Mouse (Mus musculus) kidney, postnatal 0 days (tissue): ENCODE data around the gene Adamts1. TPM values are rescaled to one million over a fixed set of nuclear protein-coding genes. Genes with fewer than 3 reads are reported as not detected.

Experiments
- ATAC-seq: fragments of 200-750 bp; cut with Nextera tagmentation; replicated peaks from 2 replicates; pipeline ENCODE4 v1.8.0; 2017; ENCODE audit warnings: low read depth, moderate number of reproducible peaks, moderate TSS enrichment, moderate library complexity; ENCODE audit not compliant: low FRiP score
- DNase-seq: peaks from one replicate; pipeline ENCODE4 v3.0.0-alpha.2; 2016; ENCODE audit warnings: low spot score
- H3K27ac ChIP-seq: fragments of 300-500 bp; sonication (generic); 2 replicates; pipeline ENCODE4 v1.5.1; 2014; ENCODE audit warnings: mild to moderate bottlenecking
- H3K27me3 ChIP-seq: fragments of 300-500 bp; sonication (generic); 2 replicates; pipeline ENCODE4 v1.6.1; 2014; ENCODE audit warnings: low read length, mixed read lengths; ENCODE audit not compliant: insufficient read depth
- H3K36me3 ChIP-seq: fragments of 300-500 bp; sonication (generic); 2 replicates; pipeline ENCODE4 v1.6.1; 2014; ENCODE audit warnings: low read length, mixed read lengths; ENCODE audit not compliant: insufficient read depth
- H3K4me1 ChIP-seq: fragments of 300-500 bp; sonication (generic); replicated peaks from 2 replicates; pipeline ENCODE4 v1.6.1; 2014; ENCODE audit warnings: antibody characterized with exemption, low read length, mixed read lengths; ENCODE audit not compliant: insufficient read depth
- H3K4me2 ChIP-seq: fragments of 300-500 bp; sonication (generic); 2 replicates; pipeline ENCODE4 v1.6.1; 2014; ENCODE audit warnings: mild to moderate bottlenecking, low read length, moderate library complexity, mixed read lengths
- H3K4me3 ChIP-seq: fragments of 300-500 bp; sonication (generic); replicated peaks from 2 replicates; pipeline ENCODE4 v1.5.1; 2014; ENCODE audit warnings: low read depth, low read length
- H3K9ac ChIP-seq: fragments of 300-500 bp; sonication (generic); 2 replicates; pipeline ENCODE4 v1.6.1; 2014; ENCODE audit warnings: low read depth, low read length
- H3K9me3 ChIP-seq: fragments of 300-500 bp; sonication (generic); replicated peaks from 2 replicates; pipeline ENCODE4 v1.6.1; 2016; ENCODE audit warnings: low read length, inconsistent platforms, mixed read lengths
- CTCF ChIP-seq: IDR thresholded peaks from 2 replicates; pipeline ENCODE4 v1.5.1; 2016; ENCODE audit warnings: antibody characterized with exemption, low read depth, mild to moderate bottlenecking, moderate library complexity
- whole genome bisulfite sequencing: fragments of 180-500 bp; shearing (Covaris S2); extraction: QIAGEN DNeasy Blood & Tissue Kit; methylation state at CpG from one replicate; pipeline ENCODE4 v1.1.7; 2014; 5-methylcytosine and 5-hydroxymethylcytosine counted together
- polyA plus RNA-seq: library from polyadenylated mRNA; unstranded; fragments of >200 nt; fragmentation: Nextera tagmentation; extraction: Ambion mirVana; gene quantifications from 2 replicates; pipeline ENCODE4 v1.2.1, GENCODE M21; 2015

Gene Adamts1
- polyA plus RNA-seq, 1 experiment from 2014 or later: 75.9 TPM

DNA sequence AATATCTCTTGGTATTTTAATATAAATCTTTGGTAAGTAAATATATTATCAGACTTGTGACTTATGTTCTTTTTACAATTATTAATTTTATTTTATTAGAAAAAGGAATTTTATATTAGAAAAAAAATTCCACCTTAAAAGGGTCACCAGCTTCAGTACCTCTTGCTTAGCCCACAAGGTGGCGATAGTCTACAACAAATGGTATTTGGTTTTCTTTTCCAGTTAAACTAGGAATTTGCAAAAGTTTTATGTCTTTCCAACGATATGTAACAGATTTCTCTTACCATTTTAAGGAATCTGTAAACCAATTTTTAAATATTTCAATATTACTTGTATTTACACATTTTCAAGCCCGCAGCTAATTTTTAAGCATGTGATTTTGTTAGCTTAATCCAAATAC is 4.2 kb upstream of the Adamts1 start:
- TF ChIP-seq CTCF: peak; percentile 78
- H3K9ac ChIP-seq: no peak overlapping the region
- H3K4me3 ChIP-seq: no peak overlapping the region
- no peaks in the 10 kb centered on the region for H3K36me3 ChIP-seq
- H3K4me1 ChIP-seq: no peaks in the 10 kb centered on the region
- H3K27me3 ChIP-seq: no peaks in the 10 kb centered on the region
- DNase-seq: peak; percentile 93
- no peak overlapping the region for H3K27ac ChIP-seq
- WGBS: 17% methylated on average over 3 of the region's 3 CpGs
- ATAC-seq: no peak
- H3K9me3 ChIP-seq: no peaks in the 10 kb centered on the region
- 0 out of 2 replicates have a peak overlapping the region, but pooled peaks have one; percentile 23 for H3K4me2 ChIP-seq

DNA sequence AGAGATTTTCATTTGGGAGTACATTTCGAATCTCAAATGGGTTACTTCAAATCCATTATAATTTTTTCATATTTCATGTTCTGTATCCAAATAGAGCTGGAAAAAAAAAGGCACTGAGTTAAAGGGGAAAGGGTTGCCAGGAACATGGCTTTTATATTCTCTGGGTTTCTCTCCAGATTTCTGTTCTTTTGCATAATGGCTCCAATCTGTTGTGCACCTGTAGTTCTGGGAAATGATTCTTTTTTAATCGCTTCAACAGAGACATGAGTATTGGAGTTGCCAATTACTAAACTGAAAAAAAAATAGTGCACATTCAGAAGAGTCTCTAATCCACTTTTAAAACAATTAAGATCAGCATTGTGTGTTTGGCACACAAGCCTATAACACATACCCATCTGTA is 2.7 kb upstream of the Adamts1 start:
- no peaks in the 10 kb centered on the region for H3K36me3 ChIP-seq
- DNase-seq (no peak), ATAC-seq (no peak)
- no peak overlapping the region for H3K4me3 ChIP-seq
- no peaks in the 10 kb centered on the region for H3K27me3 ChIP-seq
- H3K9me3 ChIP-seq: no peaks in the 10 kb centered on the region
- 81% methylated on average over 2 of the region's 2 CpGs for WGBS
- no peak for TF ChIP-seq CTCF
- H3K4me2 ChIP-seq: no peak overlapping the region
- no peaks in the 10 kb centered on the region for H3K4me1 ChIP-seq
- no peak overlapping the region for H3K27ac ChIP-seq
- H3K9ac ChIP-seq: no peak overlapping the region

DNA sequence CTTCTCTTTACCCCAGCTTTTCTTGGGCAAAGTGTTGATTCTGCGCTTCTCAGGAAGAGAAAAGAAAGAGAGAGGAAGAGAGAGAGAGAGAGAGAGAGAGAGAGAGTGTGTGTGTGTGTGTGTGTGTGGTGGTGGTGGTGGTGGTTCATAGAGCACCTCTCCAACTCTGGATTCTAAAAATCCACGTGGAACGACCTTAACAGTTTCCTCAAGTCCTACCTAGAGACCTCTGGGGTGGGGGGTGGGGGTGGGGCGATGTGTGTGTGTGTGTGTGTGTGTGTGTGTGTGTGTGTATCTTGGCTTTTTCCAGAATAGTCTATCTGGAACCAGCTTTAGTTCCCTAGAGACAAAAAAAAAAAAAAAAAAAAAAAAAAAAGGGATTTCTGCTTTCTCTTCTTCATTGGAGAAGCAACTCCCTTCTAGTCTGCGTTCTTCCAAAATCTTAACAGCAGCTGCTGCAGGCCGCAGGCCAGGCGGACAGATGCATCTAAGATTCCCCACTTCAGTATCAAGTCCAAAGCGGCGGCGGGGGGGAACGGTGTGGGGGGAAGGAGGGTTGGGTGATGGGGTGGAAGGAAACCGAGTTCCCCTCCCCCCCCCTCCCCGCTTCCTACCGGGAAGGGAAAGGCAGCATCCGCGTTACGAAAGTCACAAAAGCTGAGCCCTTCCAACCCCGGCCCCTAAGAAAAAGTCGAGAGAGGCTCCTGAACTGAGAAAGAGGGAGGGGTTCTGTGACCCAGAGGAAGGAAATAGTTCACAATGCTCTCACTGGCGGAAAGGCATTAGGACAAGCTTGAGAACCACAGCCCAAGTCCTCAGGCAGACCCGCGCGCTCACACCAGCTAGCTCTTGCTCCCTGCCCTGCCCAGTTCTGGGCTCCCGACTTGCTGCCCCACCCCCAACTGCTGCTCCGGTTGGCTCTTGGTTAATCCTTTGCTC is 969 bp upstream of the Adamts1 start:
- WGBS: 2% methylated on average over 22 of the region's 25 CpGs
- no peaks in the 10 kb centered on the region for H3K27me3 ChIP-seq
- ATAC-seq (peak; percentile 38), DNase-seq (peak; percentile 95)
- peak overlapping the region; percentile 75 for H3K4me2 ChIP-seq
- peak overlapping the region; percentile 94 for H3K27ac ChIP-seq
- no peak for TF ChIP-seq CTCF
- H3K9me3 ChIP-seq: no peaks in the 10 kb centered on the region
- peak overlapping the region; percentile 88 for H3K9ac ChIP-seq
- peaks cover 13% of the 10 kb centered on the region; the same call in 1 of the 2 replicates for H3K4me1 ChIP-seq
- H3K4me3 ChIP-seq: peak overlapping the region; percentile 88
- H3K36me3 ChIP-seq: peaks cover 2% of the 10 kb centered on the region; the same call in 1 of the 2 replicates

DNA sequence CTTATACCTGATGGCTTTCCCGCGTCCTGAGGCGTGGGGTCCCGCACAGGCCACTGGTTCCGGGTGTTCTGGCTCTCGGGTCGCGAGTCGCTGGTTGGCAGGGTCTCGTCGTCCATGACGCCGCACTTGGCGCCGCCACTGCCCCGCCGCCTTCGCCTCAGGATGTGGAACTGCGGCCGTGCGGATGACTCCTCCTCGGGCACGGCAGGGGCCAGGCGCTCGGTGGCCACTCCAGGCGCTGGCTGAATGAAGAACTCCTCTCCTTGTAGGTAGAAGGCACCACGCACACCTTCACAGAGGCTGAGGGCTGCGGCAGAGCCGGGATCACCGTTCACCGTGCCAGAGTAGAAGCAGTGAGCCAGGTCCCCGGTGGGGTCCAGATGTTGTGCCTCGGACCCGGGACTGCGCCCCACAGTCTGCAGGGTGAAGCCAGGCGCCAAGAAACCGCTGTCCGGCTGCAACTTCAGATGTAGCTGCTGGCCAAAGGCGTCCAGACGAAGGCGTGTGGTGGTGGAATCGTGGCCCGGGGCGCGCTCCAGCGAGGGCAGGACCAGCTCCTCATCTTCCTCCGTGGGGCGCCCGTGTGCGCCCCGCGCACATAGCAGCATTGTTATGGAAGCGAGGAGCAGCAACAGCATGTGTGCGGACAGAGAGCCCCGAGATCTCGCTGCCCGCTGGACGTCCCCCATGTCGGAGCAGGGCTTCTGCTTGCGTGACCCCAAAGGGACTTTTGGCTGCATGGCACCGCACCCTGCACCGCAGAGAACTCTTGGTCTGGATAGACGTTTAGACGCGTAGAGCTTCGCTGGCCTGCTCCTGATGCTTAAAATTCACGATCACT is 722 bp downstream of the Adamts1 start:
- under 1% methylated on average over 67 of the region's 67 CpGs for WGBS
- Histone ChIP-seq H3K4me2 (peak overlapping the region; percentile 75), H3K27me3 (no peaks in the 10 kb centered on the region), H3K27ac (peak overlapping the region; percentile 94), H3K4me1 (peaks cover 14% of the 10 kb centered on the region; the same call in 1 of the 2 replicates), H3K9ac (peak overlapping the region; percentile 88), H3K36me3 (peaks cover 19% of the 10 kb centered on the region), H3K9me3 (no peaks in the 10 kb centered on the region), H3K4me3 (peak overlapping the region; percentile 88)
- DNase-seq (peak; percentile 58), ATAC-seq (0 out of 2 replicates have a peak, but pooled peaks have one; percentile 4)
- peak; percentile 8; the same call in 1 of the 2 replicates for TF ChIP-seq CTCF

DNA sequence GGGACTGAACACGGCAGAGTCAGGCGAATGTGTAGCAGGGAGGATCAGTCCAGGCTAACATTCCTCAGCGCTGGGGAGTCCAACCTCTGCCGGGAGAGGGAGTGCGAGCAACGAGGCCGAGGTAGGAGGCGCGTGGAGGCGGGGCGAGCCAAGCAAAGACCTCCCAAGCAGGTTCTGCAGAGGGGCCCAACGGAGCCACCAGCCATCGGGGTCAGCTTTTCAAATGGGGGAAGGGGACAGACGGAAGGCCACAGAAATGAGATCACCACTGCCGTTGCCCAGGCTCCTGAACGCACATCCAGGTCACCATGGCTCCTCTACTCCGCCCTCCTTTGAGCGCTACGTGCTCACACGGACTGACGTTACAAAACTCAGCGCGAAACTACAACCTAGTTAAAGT is 1.7 kb downstream of the Adamts1 start:
- peak overlapping the region; percentile 88 for H3K9ac ChIP-seq
- peaks cover 28% of the 10 kb centered on the region for H3K36me3 ChIP-seq
- TF ChIP-seq CTCF: peak; percentile 67
- ATAC-seq (peak; percentile 60), DNase-seq (peak; percentile 94)
- H3K27me3 ChIP-seq: no peaks in the 10 kb centered on the region
- H3K4me2 ChIP-seq: peak overlapping the region; percentile 75
- H3K9me3 ChIP-seq: no peaks in the 10 kb centered on the region
- WGBS: under 1% methylated on average over 23 of the region's 23 CpGs
- H3K4me3 ChIP-seq: peak overlapping the region; percentile 88
- H3K4me1 ChIP-seq: peaks cover 17% of the 10 kb centered on the region; the same call in 1 of the 2 replicates
- H3K27ac ChIP-seq: peak overlapping the region; percentile 94

DNA sequence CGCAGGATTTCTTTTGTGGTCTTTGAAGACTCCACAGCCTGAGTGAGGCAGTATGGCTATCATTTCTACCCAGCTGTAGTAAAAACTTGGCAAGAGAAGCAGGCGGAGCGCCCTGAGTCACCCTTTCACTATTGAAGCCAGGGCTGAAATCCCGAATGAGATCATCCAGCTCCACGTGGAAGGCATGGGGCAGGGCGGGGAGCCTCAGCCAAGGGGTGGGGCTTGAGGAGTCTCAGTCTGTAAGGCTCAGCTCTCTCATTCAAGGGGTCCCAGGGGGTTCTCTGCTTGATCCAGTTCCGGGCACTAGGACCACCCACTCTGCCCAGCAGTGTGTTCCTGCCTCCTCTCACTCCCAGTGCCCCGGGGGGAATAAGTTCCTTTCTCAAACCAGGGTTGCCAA is 2.2 kb downstream of the Adamts1 start:
- Histone ChIP-seq H3K4me2 (peak overlapping the region; percentile 75), H3K9me3 (no peaks in the 10 kb centered on the region), H3K9ac (peak overlapping the region; percentile 88), H3K27me3 (no peaks in the 10 kb centered on the region), H3K4me3 (peak overlapping the region; percentile 88), H3K27ac (peak overlapping the region; percentile 94), H3K4me1 (peaks cover 17% of the 10 kb centered on the region; the same call in 1 of the 2 replicates), H3K36me3 (peaks cover 34% of the 10 kb centered on the region)
- ATAC-seq: peak; percentile 68
- peak; percentile 95 for DNase-seq
- WGBS: 2% methylated on average over 8 of the region's 8 CpGs
- no peak for TF ChIP-seq CTCF
